Mouse (Mus musculus): ENCODE measurements around the gene Med12l.

- TF ChIP-seq CHD2 (IDR thresholded peaks at IDR 0.05; ENCODE audit: low read depth, low read length) (no peak), ZC3H11A (IDR thresholded peaks at IDR 0.05; ENCODE audit: borderline replicate concordance, low read depth, low read length) (no peak)
Measured at GRCm38 (mm10) chr3:59343026-59343425, 337.4 kb downstream of the Med12l start.

All from ES-E14 (cell line).